Comparison of ENCODE assay signal across 16 mouse cellular contexts in the genomic region with DNA sequence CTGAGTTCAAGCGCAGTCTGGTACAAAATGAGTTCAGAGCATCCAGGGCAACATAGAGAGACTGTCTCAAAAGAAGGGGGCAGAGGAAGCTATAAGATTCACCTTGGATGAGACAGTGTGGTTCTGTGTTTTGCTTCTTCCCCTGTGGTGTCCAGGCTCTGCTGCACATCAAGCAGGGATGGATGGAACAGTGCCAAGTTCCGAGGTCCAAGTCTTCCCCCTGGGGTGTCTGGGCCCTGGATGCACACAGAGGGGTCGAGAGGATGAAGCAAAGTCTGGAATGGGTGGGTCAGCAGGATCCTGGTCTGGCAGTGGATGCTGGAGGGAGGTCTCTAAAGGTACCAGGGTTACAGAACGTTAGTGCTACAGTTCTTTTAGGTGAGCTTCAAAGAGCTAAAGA.
"Had no signal": no experiment of that assay in that cellular context is flagged by ENCODE, and none has a peak within 500 bp of the region (broad histone marks: within the 10 kb centered on the region; RNA-seq: fewer than 3 reads in every experiment).

No protein-coding gene starts in this region.

- H3K4me1 ChIP-seq: limb, embryonic 13.5 days had no signal

- DNase-seq: kidney, adult 8-10 months; layer of hippocampus, postnatal 36 days; lung, adult 2 months; lung, postnatal 4 days; midbrain, embryonic 14.5 days; retina, postnatal 1 day; right cerebral cortex, postnatal 4 days; spleen, adult 18-20 months; thymus, adult 18-20 months; thymus, postnatal 14 days had no signal

- H3K27me3 ChIP-seq: limb, embryonic 13.5 days; neural tube, embryonic 12.5 days had no signal

- H3K27ac ChIP-seq: kidney, postnatal 0 days; limb, embryonic 13.5 days; liver, embryonic 14.5 days; midbrain, embryonic 10.5 days; neural tube, embryonic 12.5 days had no signal

- H3K4me3 ChIP-seq: limb, embryonic 13.5 days; midbrain, embryonic 10.5 days; myocyte; neural tube, embryonic 12.5 days had no signal

- H3K36me3 ChIP-seq: limb, embryonic 13.5 days; midbrain, embryonic 10.5 days; neural tube, embryonic 12.5 days had no signal

- H3K9me3 ChIP-seq: limb, embryonic 13.5 days; midbrain, embryonic 10.5 days; neural tube, embryonic 12.5 days had no signal
